Mouse (Mus musculus): ENCODE results near the gene Rarres1. TPM values are rescaled to one million over a fixed set of nuclear protein-coding genes. Genes with fewer than 3 reads are reported as not detected.

The Rarres1 gene
- polyA plus RNA-seq, 1 experiment from 2014 or later = not detected

DNA sequence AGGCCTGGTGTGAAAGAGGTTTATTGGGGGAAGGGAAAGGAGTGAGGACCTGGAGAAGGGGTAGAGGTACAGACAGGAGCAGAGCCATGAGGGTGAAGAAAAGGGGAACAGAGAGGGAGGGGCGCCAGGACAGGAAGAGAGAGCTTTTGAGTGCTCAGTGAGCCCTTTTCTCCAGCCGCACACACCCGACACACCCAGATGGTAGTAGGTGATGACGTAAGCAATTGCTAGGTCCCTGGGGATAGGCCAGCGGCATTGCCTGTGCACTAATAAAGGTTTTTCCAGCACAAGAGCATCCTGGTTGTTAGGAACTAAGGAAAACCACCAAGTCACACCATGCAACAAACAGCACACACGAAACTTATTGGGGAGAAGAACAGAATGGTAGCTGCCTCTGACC is 9.4 kb upstream of the Rarres1 start:
- POLR2A ChIA-PET = no interaction called here
- TF ChIP-seq CTCF (IDR thresholded peaks at IDR 0.05) = no peak
- in situ Hi-C loops (cut with MboI; ENCODE audit: low pct_unique_long_range_greater_than_20kb) = no loop called here
- H3K27me3 ChIP-seq = peaks cover 80% of the 10 kb centered on the region
- CTCF ChIA-PET = interaction anchor here (0.9 kb wide), 1 partner anchor 44 kb away, joined by 3 read pairs; no protein-coding TSS in a partner anchor
- no peak for DNase-seq (ENCODE audit: low read depth, low spot score)
- ATAC-seq = no peak

GRCm38 (mm10) chr3:67522709-67523108 is 7.4 kb upstream of the Rarres1 start:
- POLR2A ChIA-PET = no interaction called here
- no peak for TF ChIP-seq CTCF (IDR thresholded peaks at IDR 0.05)
- DNase-seq (ENCODE audit: low read depth, low spot score) = no peak
- H3K27me3 ChIP-seq = peaks cover 82% of the 10 kb centered on the region
- in situ Hi-C loops (cut with MboI; ENCODE audit: low pct_unique_long_range_greater_than_20kb) = no loop called here
- no peak for ATAC-seq
- CTCF ChIA-PET = interaction anchor here (1.0 to 1.1 kb wide), 2 partner anchors 9 to 27 kb away, joined by 3 to 5 read pairs; no protein-coding TSS in a partner anchor

- in situ Hi-C loops (cut with MboI; ENCODE audit: low pct_unique_long_range_greater_than_20kb) = no loop called here
- ATAC-seq (no peak), DNase-seq (ENCODE audit: low read depth, low spot score) (no peak)
- ChIA-PET POLR2A (no interaction called here), CTCF (interaction anchor here (0.8 to 1.7 kb wide), 4 partner anchors 9 to 48 kb away, joined by 3 to 7 read pairs (median 4); no protein-coding TSS in a partner anchor)
- no peak for TF ChIP-seq CTCF (IDR thresholded peaks at IDR 0.05)
- H3K27me3 ChIP-seq = peaks cover 85% of the 10 kb centered on the region
These were observed 5.3 kb upstream of the Rarres1 start for GRCm38 (mm10) chr3:67520568-67521143.

DNA sequence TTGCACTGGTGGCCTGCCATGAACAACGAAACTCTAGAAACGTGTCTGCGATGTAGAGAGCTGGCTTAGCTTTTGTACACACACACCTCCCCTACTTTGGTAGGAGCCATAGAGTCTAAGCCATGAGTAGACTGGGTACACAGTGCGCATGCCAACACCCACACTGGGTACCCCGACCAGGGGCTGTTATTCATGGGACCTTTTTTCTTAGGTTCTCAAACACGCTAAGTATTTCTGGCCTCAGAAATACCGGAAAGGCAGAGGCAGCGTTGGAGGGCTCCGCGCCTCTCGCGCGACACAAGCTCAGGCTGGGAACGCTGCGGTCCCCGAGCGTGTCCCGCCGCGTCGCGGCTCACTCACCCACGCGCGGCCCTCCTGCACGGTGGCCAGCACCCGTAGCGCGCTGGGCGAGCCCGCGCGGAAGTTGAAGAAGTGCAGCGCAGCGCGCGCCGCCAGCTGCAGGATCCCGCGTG is 486 bp downstream of the Rarres1 start:
- CTCF ChIA-PET = interaction anchor here (1.4 kb wide), 1 partner anchor 48 kb away, joined by 3 read pairs; no protein-coding TSS in a partner anchor
- no peak for DNase-seq (ENCODE audit: low read depth, low spot score)
- in situ Hi-C loops (cut with MboI; ENCODE audit: low pct_unique_long_range_greater_than_20kb) = loop anchor here (5.0 to 10.0 kb wide), 2 partner anchors 47 to 530 kb away; no protein-coding TSS in a partner anchor
- H3K27me3 ChIP-seq = peaks cover 60% of the 10 kb centered on the region
- no peak for ATAC-seq
- POLR2A ChIA-PET = interaction anchor here (0.5 to 0.8 kb wide), 2 partner anchors 15 to 1204 kb away, joined by 3 to 4 read pairs; no protein-coding TSS in a partner anchor
- no peak for TF ChIP-seq CTCF (IDR thresholded peaks at IDR 0.05)

- TF ChIP-seq CTCF (IDR thresholded peaks at IDR 0.05) = peak; percentile 92
- in situ Hi-C loops (cut with MboI; ENCODE audit: low pct_unique_long_range_greater_than_20kb) = loop anchor here (5.0 to 10.0 kb wide), 2 partner anchors 49 to 532 kb away; no protein-coding TSS in a partner anchor
- peaks cover 41% of the 10 kb centered on the region for H3K27me3 ChIP-seq
- DNase-seq (ENCODE audit: low read depth, low spot score) = no peak
- POLR2A ChIA-PET = no interaction called here
- ATAC-seq = peak; percentile 69
- CTCF ChIA-PET = interaction anchor here (0.7 to 2.9 kb wide), 27 partner anchors 9 to 533 kb away, joined by 3 to 50 read pairs (median 5); partner anchors contain the start of gene Lxn
These were observed 2.5 kb downstream of the Rarres1 start for GRCm38 (mm10) chr3:67512807-67513206.

- CTCF ChIA-PET = interaction anchor here (1.1 to 1.3 kb wide), 3 partner anchors 15 to 60 kb away, joined by 3 read pairs; no protein-coding TSS in a partner anchor
- ATAC-seq (no peak), DNase-seq (ENCODE audit: low read depth, low spot score) (no peak)
- peaks cover under 1% of the 10 kb centered on the region for H3K27me3 ChIP-seq
- POLR2A ChIA-PET = interaction anchor here (0.7 kb wide), 1 partner anchor 1338 kb away, joined by 3 read pairs; no protein-coding TSS in a partner anchor
- in situ Hi-C loops (cut with MboI; ENCODE audit: low pct_unique_long_range_greater_than_20kb) = no loop called here
- no peak for TF ChIP-seq CTCF (IDR thresholded peaks at IDR 0.05)
These were observed 7.0 kb downstream of the Rarres1 start for GRCm38 (mm10) chr3:67508216-67508892.

GRCm38 (mm10) chr3:67505286-67505685 is 10.0 kb downstream of the Rarres1 start:
- CTCF ChIA-PET = no interaction called here
- peak; percentile 33 for DNase-seq (ENCODE audit: low read depth, low spot score)
- POLR2A ChIA-PET = no interaction called here
- peak; percentile 77 for ATAC-seq
- H3K27me3 ChIP-seq = no peaks in the 10 kb centered on the region
- in situ Hi-C loops (cut with MboI; ENCODE audit: low pct_unique_long_range_greater_than_20kb) = no loop called here
- TF ChIP-seq CTCF (IDR thresholded peaks at IDR 0.05) = no peak

DNA sequence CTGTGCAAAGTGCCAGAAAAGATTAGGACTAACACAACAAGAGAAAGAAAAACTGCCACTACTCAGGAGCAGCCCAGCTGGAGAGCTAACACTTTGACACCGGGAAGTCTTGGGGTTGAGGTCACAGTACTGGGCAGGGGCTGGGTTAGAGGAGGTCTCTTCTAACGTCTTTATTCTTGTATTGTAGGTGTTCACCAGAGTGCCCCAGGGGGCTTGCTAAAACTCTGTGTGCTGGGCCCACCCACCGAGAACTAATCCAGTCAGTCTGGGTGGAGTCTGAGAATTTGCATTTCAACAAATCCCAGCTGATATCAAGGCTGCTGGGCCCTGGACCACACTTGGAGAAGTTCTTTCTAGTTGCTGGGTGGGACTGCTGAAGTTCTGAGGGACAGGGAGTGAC is 11.4 kb downstream of the Rarres1 start:
- ATAC-seq = no peak
- no peak for TF ChIP-seq CTCF (IDR thresholded peaks at IDR 0.05)
- no peaks in the 10 kb centered on the region for H3K27me3 ChIP-seq
- CTCF ChIA-PET = interaction anchor here (0.9 to 1.8 kb wide), 6 partner anchors 9 to 64 kb away, joined by 3 to 8 read pairs (median 4); no protein-coding TSS in a partner anchor
- no peak for DNase-seq (ENCODE audit: low read depth, low spot score)
- POLR2A ChIA-PET = no interaction called here
- in situ Hi-C loops (cut with MboI; ENCODE audit: low pct_unique_long_range_greater_than_20kb) = no loop called here

DNA sequence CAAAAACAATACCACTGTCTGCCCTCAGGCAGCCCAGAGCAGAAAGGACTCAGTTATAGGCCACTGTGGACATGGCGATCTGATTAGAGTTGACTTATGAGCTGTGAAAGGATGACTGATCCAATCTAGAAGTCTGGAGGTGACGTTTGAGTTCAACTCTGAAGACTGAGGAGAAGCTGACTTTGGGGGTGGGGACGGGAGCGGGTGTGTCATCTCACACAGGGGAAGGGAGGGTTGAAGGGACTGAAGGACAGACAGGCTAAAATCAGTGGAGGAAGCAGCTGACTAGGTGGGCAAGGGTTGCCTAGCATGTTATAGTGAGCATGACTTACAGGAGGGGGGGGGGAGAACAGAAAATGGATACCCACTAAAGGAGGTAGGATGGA is 15.9 kb downstream of the Rarres1 start:
- in situ Hi-C loops (cut with MboI; ENCODE audit: low pct_unique_long_range_greater_than_20kb) = no loop called here
- POLR2A ChIA-PET = interaction anchor here (0.6 kb wide), 1 partner anchor 1546 kb away, joined by 4 read pairs; no protein-coding TSS in a partner anchor

GRCm38 (mm10) chr3:67498773-67499405 is 16.4 kb downstream of the Rarres1 start:
- ATAC-seq (no peak), DNase-seq (ENCODE audit: low read depth, low spot score) (no peak)
- TF ChIP-seq CTCF (IDR thresholded peaks at IDR 0.05) = no peak
- POLR2A ChIA-PET = interaction anchor here (0.6 kb wide), 1 partner anchor 902 kb away, joined by 4 read pairs; no protein-coding TSS in a partner anchor
- in situ Hi-C loops (cut with MboI; ENCODE audit: low pct_unique_long_range_greater_than_20kb) = no loop called here
- no peaks in the 10 kb centered on the region for H3K27me3 ChIP-seq
- CTCF ChIA-PET = interaction anchor here (1.0 to 1.8 kb wide), 3 partner anchors 14 to 1219 kb away, joined by 3 to 7 read pairs (median 3); no protein-coding TSS in a partner anchor

More for the DNA sequence above, 15.9 kb downstream of the Rarres1 start:
- H3K27me3 ChIP-seq = no peaks in the 10 kb centered on the region
- ATAC-seq (no peak), DNase-seq (ENCODE audit: low read depth, low spot score) (no peak)
- CTCF ChIA-PET = interaction anchor here (1.7 to 1.8 kb wide), 2 partner anchors 14 to 25 kb away, joined by 3 to 7 read pairs; no protein-coding TSS in a partner anchor
- no peak for TF ChIP-seq CTCF (IDR thresholded peaks at IDR 0.05)
